Mouse (Mus musculus): ENCODE results near the gene Cfap206. TPM values are rescaled to one million over a fixed set of nuclear protein-coding genes. Genes with fewer than 3 reads are reported as not detected.

Gene Cfap206
- polyA plus RNA-seq, 1 experiment from 2014 or later, result 2.3 TPM

- no peak overlapping the region; the same call in 1 of the 2 replicates for H3K4me2 ChIP-seq (ENCODE audit: low read depth, low read length)
- H3K36me3 ChIP-seq (ENCODE audit: control insufficient read depth, insufficient read depth, low read length), result no peaks in the 10 kb centered on the region
- no peak overlapping the region for H3K4me3 ChIP-seq (ENCODE audit: low read depth, low read length)
- 93% methylated on average over 3 of the region's 3 CpGs for WGBS
- peak overlapping the region; percentile 35; the same call in 1 of the 2 replicates for H3K27ac ChIP-seq (ENCODE audit: low read depth, low read length)
- no peaks in the 10 kb centered on the region for H3K9me3 ChIP-seq (ENCODE audit: control insufficient read depth, low read length)
- no peak overlapping the region for H3K9ac ChIP-seq (replicated peaks; ENCODE audit: low read depth, low read length)
- ATAC-seq (ENCODE audit: low read depth), result no peak
- H3K27me3 ChIP-seq (ENCODE audit: control insufficient read depth, insufficient read depth, low read length), result no peaks in the 10 kb centered on the region
- H3K4me1 ChIP-seq (ENCODE audit: control insufficient read depth, insufficient read depth, low read length), result peaks cover 5% of the 10 kb centered on the region; the same call in 1 of the 2 replicates
These were observed 42.0 kb downstream of the Cfap206 start for GRCm38 (mm10) chr4:34688021-34688420.

- Histone ChIP-seq H3K36me3 (ENCODE audit: control insufficient read depth, insufficient read depth, low read length) (peaks cover 4% of the 10 kb centered on the region), H3K9me3 (ENCODE audit: control insufficient read depth, low read length) (no peaks in the 10 kb centered on the region), H3K27ac (ENCODE audit: low read depth, low read length) (peak within 1 kb of the TSS; percentile 95), H3K4me3 (ENCODE audit: low read depth, low read length) (peak within 1 kb of the TSS; percentile 63), H3K9ac (replicated peaks; ENCODE audit: low read depth, low read length) (peak within 1 kb of the TSS; percentile 87), H3K27me3 (ENCODE audit: control insufficient read depth, insufficient read depth, low read length) (no peaks in the 10 kb centered on the region), H3K4me1 (ENCODE audit: control insufficient read depth, insufficient read depth, low read length) (peaks cover 5% of the 10 kb centered on the region; the same call in 1 of the 2 replicates), H3K4me2 (ENCODE audit: low read depth, low read length) (peak within 1 kb of the TSS; percentile 64)
- ATAC-seq (ENCODE audit: low read depth), result peak; percentile 98
- WGBS, result under 1% methylated on average over 63 of the region's 65 CpGs
These were observed 43.0 kb downstream of the Cfap206 start, which contains the start of gene Slc35a1 for GRCm38 (mm10) chr4:34686874-34687567. Slc35a1 (minus strand) TSS chr4:34687438.

- H3K9me3 ChIP-seq (ENCODE audit: control insufficient read depth, low read length), result no peaks in the 10 kb centered on the region
- H3K4me3 ChIP-seq (ENCODE audit: low read depth, low read length), result no peak overlapping the region
- no peaks in the 10 kb centered on the region for H3K27me3 ChIP-seq (ENCODE audit: control insufficient read depth, insufficient read depth, low read length)
- H3K27ac ChIP-seq (ENCODE audit: low read depth, low read length), result no peak overlapping the region
- WGBS, result 81% methylated on average over 5 of the region's 5 CpGs
- no peak overlapping the region for H3K9ac ChIP-seq (replicated peaks; ENCODE audit: low read depth, low read length)
- H3K4me2 ChIP-seq (ENCODE audit: low read depth, low read length), result no peak overlapping the region
- no peak for ATAC-seq (ENCODE audit: low read depth)
- no peaks in the 10 kb centered on the region for H3K4me1 ChIP-seq (ENCODE audit: control insufficient read depth, insufficient read depth, low read length)
- peaks cover 6% of the 10 kb centered on the region for H3K36me3 ChIP-seq (ENCODE audit: control insufficient read depth, insufficient read depth, low read length)
These were observed 49.5 kb downstream of the Cfap206 start for GRCm38 (mm10) chr4:34680530-34680929.

GRCm38 (mm10) chr4:34673721-34674120 is 56.3 kb downstream of the Cfap206 start:
- H3K9ac ChIP-seq (replicated peaks; ENCODE audit: low read depth, low read length), result no peak overlapping the region
- ATAC-seq (ENCODE audit: low read depth), result no peak
- H3K27me3 ChIP-seq (ENCODE audit: control insufficient read depth, insufficient read depth, low read length), result no peaks in the 10 kb centered on the region

GRCm38 (mm10) chr4:34667923-34668322 is 62.1 kb downstream of the Cfap206 start:
- H3K4me2 ChIP-seq (ENCODE audit: low read depth, low read length), result no peak overlapping the region
- no peak for ATAC-seq (ENCODE audit: low read depth)
- H3K9ac ChIP-seq (replicated peaks; ENCODE audit: low read depth, low read length), result no peak overlapping the region
- H3K9me3 ChIP-seq (ENCODE audit: control insufficient read depth, low read length), result no peaks in the 10 kb centered on the region
- 94% methylated on average over 5 of the region's 5 CpGs for WGBS
- no peaks in the 10 kb centered on the region for H3K27me3 ChIP-seq (ENCODE audit: control insufficient read depth, insufficient read depth, low read length)
- no peak overlapping the region for H3K4me3 ChIP-seq (ENCODE audit: low read depth, low read length)
- no peaks in the 10 kb centered on the region for H3K4me1 ChIP-seq (ENCODE audit: control insufficient read depth, insufficient read depth, low read length)
- H3K27ac ChIP-seq (ENCODE audit: low read depth, low read length), result no peak overlapping the region
- H3K36me3 ChIP-seq (ENCODE audit: control insufficient read depth, insufficient read depth, low read length), result peaks cover 30% of the 10 kb centered on the region

More at GRCm38 (mm10) chr4:34673721-34674120, 56.3 kb downstream of the Cfap206 start:
- no peaks in the 10 kb centered on the region for H3K9me3 ChIP-seq (ENCODE audit: control insufficient read depth, low read length)
- H3K4me2 ChIP-seq (ENCODE audit: low read depth, low read length), result no peak overlapping the region
- H3K36me3 ChIP-seq (ENCODE audit: control insufficient read depth, insufficient read depth, low read length), result peaks cover 15% of the 10 kb centered on the region
- no peak overlapping the region for H3K27ac ChIP-seq (ENCODE audit: low read depth, low read length)
- H3K4me1 ChIP-seq (ENCODE audit: control insufficient read depth, insufficient read depth, low read length), result no peaks in the 10 kb centered on the region
- 96% methylated on average over 5 of the region's 5 CpGs for WGBS
- H3K4me3 ChIP-seq (ENCODE audit: low read depth, low read length), result no peak overlapping the region

GRCm38 (mm10) chr4:34661927-34662326 is 68.1 kb downstream of the Cfap206 start:
- Histone ChIP-seq H3K4me2 (ENCODE audit: low read depth, low read length) (no peak overlapping the region), H3K4me3 (ENCODE audit: low read depth, low read length) (no peak overlapping the region), H3K9me3 (ENCODE audit: control insufficient read depth, low read length) (no peaks in the 10 kb centered on the region), H3K4me1 (ENCODE audit: control insufficient read depth, insufficient read depth, low read length) (no peaks in the 10 kb centered on the region), H3K27ac (ENCODE audit: low read depth, low read length) (no peak overlapping the region), H3K9ac (replicated peaks; ENCODE audit: low read depth, low read length) (no peak overlapping the region), H3K27me3 (ENCODE audit: control insufficient read depth, insufficient read depth, low read length) (no peaks in the 10 kb centered on the region), H3K36me3 (ENCODE audit: control insufficient read depth, insufficient read depth, low read length) (peaks cover 54% of the 10 kb centered on the region)
- ATAC-seq (ENCODE audit: low read depth), result no peak
- WGBS, result 90% methylated on average over 6 of the region's 6 CpGs

GRCm38 (mm10) chr4:34661514-34661913 is 68.5 kb downstream of the Cfap206 start:
- H3K4me2 ChIP-seq (ENCODE audit: low read depth, low read length), result no peak overlapping the region
- H3K9ac ChIP-seq (replicated peaks; ENCODE audit: low read depth, low read length), result no peak overlapping the region
- no peaks in the 10 kb centered on the region for H3K4me1 ChIP-seq (ENCODE audit: control insufficient read depth, insufficient read depth, low read length)
- no peak overlapping the region for H3K4me3 ChIP-seq (ENCODE audit: low read depth, low read length)
- no peak overlapping the region for H3K27ac ChIP-seq (ENCODE audit: low read depth, low read length)
- H3K9me3 ChIP-seq (ENCODE audit: control insufficient read depth, low read length), result no peaks in the 10 kb centered on the region
- 100% methylated on average over 2 of the region's 2 CpGs for WGBS
- peaks cover 53% of the 10 kb centered on the region for H3K36me3 ChIP-seq (ENCODE audit: control insufficient read depth, insufficient read depth, low read length)
- no peak for ATAC-seq (ENCODE audit: low read depth)
- no peaks in the 10 kb centered on the region for H3K27me3 ChIP-seq (ENCODE audit: control insufficient read depth, insufficient read depth, low read length)

GRCm38 (mm10) chr4:34659012-34659411 is 71.0 kb downstream of the Cfap206 start:
- 91% methylated on average over 2 of the region's 2 CpGs for WGBS
- no peak overlapping the region for H3K27ac ChIP-seq (ENCODE audit: low read depth, low read length)
- H3K36me3 ChIP-seq (ENCODE audit: control insufficient read depth, insufficient read depth, low read length), result peaks cover 59% of the 10 kb centered on the region
- no peaks in the 10 kb centered on the region for H3K4me1 ChIP-seq (ENCODE audit: control insufficient read depth, insufficient read depth, low read length)
- ATAC-seq (ENCODE audit: low read depth), result no peak
- no peak overlapping the region for H3K4me3 ChIP-seq (ENCODE audit: low read depth, low read length)
- H3K9me3 ChIP-seq (ENCODE audit: control insufficient read depth, low read length), result no peaks in the 10 kb centered on the region
- no peaks in the 10 kb centered on the region for H3K27me3 ChIP-seq (ENCODE audit: control insufficient read depth, insufficient read depth, low read length)
- H3K9ac ChIP-seq (replicated peaks; ENCODE audit: low read depth, low read length), result no peak overlapping the region
- H3K4me2 ChIP-seq (ENCODE audit: low read depth, low read length), result no peak overlapping the region

GRCm38 (mm10) chr4:34656101-34656500 is 73.9 kb downstream of the Cfap206 start:
- no peak for ATAC-seq (ENCODE audit: low read depth)
- no peak overlapping the region for H3K9ac ChIP-seq (replicated peaks; ENCODE audit: low read depth, low read length)
- H3K27ac ChIP-seq (ENCODE audit: low read depth, low read length), result no peak overlapping the region
- H3K36me3 ChIP-seq (ENCODE audit: control insufficient read depth, insufficient read depth, low read length), result peaks cover 59% of the 10 kb centered on the region
- 98% methylated on average over 10 of the region's 10 CpGs for WGBS
- no peak overlapping the region for H3K4me3 ChIP-seq (ENCODE audit: low read depth, low read length)
- H3K27me3 ChIP-seq (ENCODE audit: control insufficient read depth, insufficient read depth, low read length), result no peaks in the 10 kb centered on the region
- H3K9me3 ChIP-seq (ENCODE audit: control insufficient read depth, low read length), result no peaks in the 10 kb centered on the region
- no peak overlapping the region for H3K4me2 ChIP-seq (ENCODE audit: low read depth, low read length)
- no peaks in the 10 kb centered on the region for H3K4me1 ChIP-seq (ENCODE audit: control insufficient read depth, insufficient read depth, low read length)

Data from neural tube, embryonic 14.5 days (tissue).